Mouse (Mus musculus) bone marrow, adult 2 months (tissue): ENCODE measurements around the gene Tmem231.
A peak's percentile ranks its signal among the peaks of the same experiment; 100 is the strongest.

Experiments used
- CTCF ChIP-seq: fragments of 200-500 bp; IDR thresholded peaks from 2 replicates; pipeline ENCODE4 v1.5.1; 2011; ENCODE audit warnings: low read length, control low read depth; ENCODE audit not compliant: control insufficient read depth, insufficient read depth
- POLR2A ChIP-seq: fragments of 200-500 bp; IDR thresholded peaks from 2 replicates; pipeline ENCODE4 v1.6.1; 2011; ENCODE audit warnings: low read depth, mild to moderate bottlenecking, control low read depth, low read length, borderline replicate concordance; ENCODE audit not compliant: control insufficient read depth

DNA sequence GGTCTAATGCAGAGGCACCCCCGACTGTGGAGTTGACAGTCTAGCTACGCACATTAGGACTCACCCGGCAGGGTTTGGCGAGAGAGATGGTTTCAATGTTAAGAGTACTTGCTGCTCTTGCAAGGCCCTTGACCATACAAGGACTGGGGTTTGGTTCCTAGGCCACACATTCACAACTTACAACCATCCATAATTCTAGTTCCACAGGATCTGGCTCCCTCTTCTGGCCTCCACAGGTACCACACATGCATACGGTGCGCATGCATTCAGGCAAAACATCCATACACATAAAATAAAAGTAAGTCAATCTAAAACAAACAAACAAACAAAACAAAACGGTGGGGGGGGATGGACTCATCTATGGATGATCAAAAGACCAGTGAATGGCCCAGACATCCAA, 38.7 kb downstream of the Tmem231 start:
- TF ChIP-seq POLR2A (no peak), CTCF (peak; percentile 55)
